Mouse (Mus musculus): ENCODE measurements around the gene Fcnb.

Gene Fcnb

DNA sequence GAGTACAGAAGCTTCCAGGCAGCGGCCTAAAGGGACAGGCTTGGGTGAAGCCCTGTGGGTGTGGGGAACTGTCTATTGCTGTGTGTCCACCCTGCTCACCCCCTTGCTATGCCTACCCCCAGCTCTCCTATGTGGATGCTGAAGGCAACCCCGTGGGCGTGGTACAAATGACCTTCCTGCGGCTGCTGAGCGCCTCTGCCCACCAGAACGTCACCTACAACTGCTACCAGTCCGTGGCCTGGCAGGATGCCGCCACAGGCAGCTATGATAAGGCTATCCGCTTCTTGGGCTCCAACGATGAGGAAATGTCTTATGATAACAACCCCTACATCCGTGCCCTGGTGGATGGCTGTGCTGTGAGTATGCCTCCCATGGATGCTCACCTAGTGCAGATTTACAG lies 52.2 kb downstream of the Fcnb start:
- no peak for DNase-seq (ENCODE audit: inconsistent ontology term)

DNA sequence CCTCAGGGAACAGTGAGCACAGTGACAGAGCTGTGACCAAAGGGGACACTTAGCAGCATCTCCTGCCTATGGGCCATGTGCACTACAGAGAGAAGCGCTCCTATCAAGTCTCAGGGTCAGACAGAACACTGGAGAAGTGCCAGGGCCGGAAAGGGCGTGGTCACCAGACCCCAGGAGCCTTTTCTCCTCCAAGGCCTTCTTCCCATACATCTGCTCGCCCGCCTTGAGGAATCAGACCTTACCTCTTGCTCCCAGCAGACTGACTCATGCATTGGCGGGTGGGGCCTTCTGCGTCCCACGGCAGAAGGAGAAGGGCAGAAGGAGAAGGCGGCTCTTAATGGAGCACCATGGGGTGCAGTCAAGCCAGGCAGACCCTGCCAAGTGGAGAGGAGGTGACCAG lies 52.8 kb downstream of the Fcnb start:
- no peak for DNase-seq (ENCODE audit: inconsistent ontology term)

All from Muller cell, postnatal 12 days (primary cell).